Mouse (Mus musculus) limb, embryonic 14.5 days (tissue): Measurements from ENCODE around the gene Midn. TPM values are rescaled to one million over a fixed set of nuclear protein-coding genes. Genes with fewer than 3 reads are reported as not detected.
A peak's percentile ranks its signal among the peaks of the same experiment; 100 is the strongest.

Experiments
- ATAC-seq: fragments of 200-750 bp; cut with Nextera tagmentation; 2 replicates; pipeline ENCODE4 v1.8.0; 2017; ENCODE audit warnings: low read depth, moderate number of reproducible peaks, moderate TSS enrichment; ENCODE audit not compliant: low FRiP score
- DNase-seq: peaks from one replicate; pipeline ENCODE4 v3.0.0-alpha.2; 2015; ENCODE audit warnings: low spot score
- H3K27ac ChIP-seq: fragments of 300-500 bp; sonication (generic); replicated peaks from 2 replicates; pipeline ENCODE4 v1.5.1; 2014; ENCODE audit warnings: low read depth, mild to moderate bottlenecking, low read length, moderate library complexity, mixed read lengths
- H3K27me3 ChIP-seq: fragments of 300-500 bp; sonication (generic); 2 replicates; pipeline ENCODE4 v1.6.1; 2014; ENCODE audit warnings: low read length, mixed read lengths; ENCODE audit not compliant: control insufficient read depth, insufficient read depth
- H3K36me3 ChIP-seq: fragments of 300-500 bp; sonication (generic); 2 replicates; pipeline ENCODE4 v1.6.1; 2014; ENCODE audit warnings: mild to moderate bottlenecking, low read length, moderate library complexity, mixed read lengths; ENCODE audit not compliant: control insufficient read depth, insufficient read depth
- H3K4me1 ChIP-seq: fragments of 300-500 bp; sonication (generic); 2 replicates; pipeline ENCODE4 v1.6.1; 2014; ENCODE audit warnings: antibody characterized with exemption, low read length, mixed read lengths; ENCODE audit not compliant: control insufficient read depth, insufficient read depth
- H3K4me2 ChIP-seq: fragments of 300-500 bp; sonication (generic); replicated peaks from 2 replicates; pipeline ENCODE4 v1.6.1; 2014; ENCODE audit warnings: low read depth, mild to moderate bottlenecking, low read length, moderate library complexity; ENCODE audit not compliant: severe bottlenecking
- H3K4me3 ChIP-seq: fragments of 300-500 bp; sonication (generic); replicated peaks from 2 replicates; pipeline ENCODE4 v1.5.1; 2014; ENCODE audit warnings: low read length
- H3K9ac ChIP-seq: fragments of 300-500 bp; sonication (generic); 2 replicates; pipeline ENCODE4 v1.6.1; 2014; ENCODE audit warnings: mild to moderate bottlenecking, low read depth, low read length, moderate library complexity; ENCODE audit not compliant: severe bottlenecking
- H3K9me3 ChIP-seq: fragments of 300-500 bp; sonication (generic); 2 replicates; pipeline ENCODE4 v1.6.1; 2016; ENCODE audit warnings: low read length; ENCODE audit not compliant: control insufficient read depth
- POLR2A ChIP-seq: fragments of 200-500 bp; IDR thresholded peaks from 2 replicates; pipeline ENCODE4 v1.8.0; 2012; ENCODE audit warnings: inconsistent platforms, mild to moderate bottlenecking, moderate library complexity, borderline replicate concordance; ENCODE audit not compliant: insufficient read depth, insufficient read length; ENCODE audit errors: extremely low read depth
- WGBS: fragments of 180-500 bp; shearing (Covaris S2); extraction: QIAGEN DNeasy Blood & Tissue Kit; methylation state at CpG from one replicate; pipeline ENCODE4 v1.1.7; 2014; 5-methylcytosine and 5-hydroxymethylcytosine counted together
- polyA plus RNA-seq, 2 experiments: library from polyadenylated mRNA; depleted of rRNA in 1 of 2; stranded (reverse) in 1 of 2; unstranded in 1 of 2; fragments of >200 nt; fragmentation: Nextera tagmentation in 1 of 2; extraction: Ambion mirVana in 1 of 2; gene quantifications; 2 replicates each; pipeline versions ENCODE4 v1.2.1 to v1.2.3; 2012 to 2014

The Midn gene
- polyA plus RNA-seq, 2 experiments: 33.4 to 108 TPM

GRCm38 (mm10) chr10:80171252-80171651 is 23.2 kb downstream of the Midn start:
- Histone ChIP-seq H3K36me3 (peaks cover 28% of the 10 kb centered on the region), H3K9ac (no peak overlapping the region), H3K4me1 (peaks cover 22% of the 10 kb centered on the region), H3K9me3 (no peaks in the 10 kb centered on the region), H3K27me3 (no peaks in the 10 kb centered on the region), H3K27ac (no peak overlapping the region), H3K4me3 (no peak overlapping the region), H3K4me2 (no peak overlapping the region)
- TF ChIP-seq POLR2A: no peak
- no peak for ATAC-seq
- DNase-seq: no peak
- 94% methylated on average over 15 of the region's 15 CpGs for WGBS

GRCm38 (mm10) chr10:80171760-80172526 is 23.9 kb downstream of the Midn start:
- peaks cover 18% of the 10 kb centered on the region for H3K4me1 ChIP-seq
- peak overlapping the region; percentile 63; the same call in 1 of the 2 replicates for H3K4me2 ChIP-seq
- H3K9ac ChIP-seq: no peak overlapping the region
- DNase-seq: no peak
- WGBS: 81% methylated on average over 45 of the region's 45 CpGs
- TF ChIP-seq POLR2A: no peak
- no peak for ATAC-seq
- peak overlapping the region; percentile 55; the same call in 1 of the 2 replicates for H3K27ac ChIP-seq
- peaks cover 28% of the 10 kb centered on the region for H3K36me3 ChIP-seq
- no peaks in the 10 kb centered on the region for H3K9me3 ChIP-seq
- no peaks in the 10 kb centered on the region for H3K27me3 ChIP-seq
- no peak overlapping the region for H3K4me3 ChIP-seq

- WGBS: 9% methylated on average over 34 of the region's 35 CpGs
- Histone ChIP-seq H3K4me3 (peak within 1 kb of the TSS; percentile 52), H3K4me2 (peak within 1 kb of the TSS; percentile 63), H3K9me3 (no peaks in the 10 kb centered on the region), H3K36me3 (peaks cover 28% of the 10 kb centered on the region), H3K4me1 (peaks cover 15% of the 10 kb centered on the region), H3K9ac (peak within 1 kb of the TSS; percentile 56), H3K27ac (peak within 1 kb of the TSS; percentile 55), H3K27me3 (no peaks in the 10 kb centered on the region)
- DNase-seq: peak; percentile 93
- peak; percentile 77 for ATAC-seq
- TF ChIP-seq POLR2A: peak; percentile 26; the same call in 1 of the 2 replicates
Observed at GRCm38 (mm10) chr10:80172527-80173292, 24.6 kb downstream of the Midn start, which contains the start of gene 1600002K03Rik. 1600002K03Rik (plus strand) TSS chr10:80172944.

GRCm38 (mm10) chr10:80173358-80173757 is 25.3 kb downstream of the Midn start:
- DNase-seq (no peak), ATAC-seq (no peak)
- Histone ChIP-seq H3K4me1 (peaks cover 15% of the 10 kb centered on the region), H3K36me3 (peaks cover 28% of the 10 kb centered on the region), H3K9ac (peak overlapping the region; percentile 56), H3K9me3 (no peaks in the 10 kb centered on the region), H3K4me2 (peak overlapping the region; percentile 63), H3K27me3 (no peaks in the 10 kb centered on the region), H3K4me3 (peak overlapping the region; percentile 52), H3K27ac (peak overlapping the region; percentile 46; the same call in 1 of the 2 replicates)
- WGBS: 13% methylated on average over 11 of the region's 11 CpGs
- TF ChIP-seq POLR2A: no peak

- no peak overlapping the region for H3K9ac ChIP-seq
- no peaks in the 10 kb centered on the region for H3K9me3 ChIP-seq
- TF ChIP-seq POLR2A: no peak
- 82% methylated on average over 10 of the region's 10 CpGs for WGBS
- H3K4me3 ChIP-seq: no peak overlapping the region
- no peak overlapping the region for H3K27ac ChIP-seq
- no peaks in the 10 kb centered on the region for H3K27me3 ChIP-seq
- no peak overlapping the region for H3K4me2 ChIP-seq
- H3K36me3 ChIP-seq: peaks cover 28% of the 10 kb centered on the region
- H3K4me1 ChIP-seq: peaks cover 9% of the 10 kb centered on the region; the same call in 1 of the 2 replicates
- no peak for DNase-seq
- ATAC-seq: no peak
Observed at GRCm38 (mm10) chr10:80173955-80174640, 26.0 kb downstream of the Midn start.
